Mouse (Mus musculus) NIH3T3 (cell line): ENCODE measurements around the gene Mras.

ENCODE experiments used
- DNase-seq: peaks from one replicate; pipeline ENCODE4 v3.0.0-alpha.2; 2012; ENCODE audit warnings: low read depth

The Mras gene

GRCm38 (mm10) chr9:99437031-99437764, at the start of gene Mras:
Mras (minus strand) TSS chr9:99437381.
- DNase-seq = peak; percentile 52

- DNase-seq = no peak
These were observed 48.0 kb upstream of the Mras start for GRCm38 (mm10) chr9:99485144-99485543.

GRCm38 (mm10) chr9:99484632-99485031, 47.5 kb upstream of the Mras start:
- DNase-seq = no peak

DNA sequence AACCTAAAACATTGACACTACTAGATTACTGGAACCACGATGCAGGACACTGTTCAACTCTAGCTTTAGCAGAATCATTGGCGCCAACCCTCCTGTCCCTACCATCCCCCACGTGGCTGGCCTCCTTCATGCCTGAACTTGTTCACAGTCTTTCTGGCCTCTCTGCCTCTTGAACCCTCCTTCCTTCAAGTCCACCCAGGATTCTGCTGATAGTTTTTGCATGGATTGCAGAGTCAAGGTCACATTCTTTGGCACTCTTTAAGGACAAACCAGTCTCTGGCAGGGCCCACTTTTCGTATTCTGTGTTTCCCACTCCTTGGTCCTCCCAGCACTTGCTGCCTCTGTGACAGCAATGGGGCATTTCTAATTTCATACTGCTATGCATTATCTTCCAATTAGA, 46.0 kb upstream of the Mras start:
- DNase-seq = no peak

GRCm38 (mm10) chr9:99480764-99481163, 43.6 kb upstream of the Mras start:
- peak; percentile 14 for DNase-seq

DNA sequence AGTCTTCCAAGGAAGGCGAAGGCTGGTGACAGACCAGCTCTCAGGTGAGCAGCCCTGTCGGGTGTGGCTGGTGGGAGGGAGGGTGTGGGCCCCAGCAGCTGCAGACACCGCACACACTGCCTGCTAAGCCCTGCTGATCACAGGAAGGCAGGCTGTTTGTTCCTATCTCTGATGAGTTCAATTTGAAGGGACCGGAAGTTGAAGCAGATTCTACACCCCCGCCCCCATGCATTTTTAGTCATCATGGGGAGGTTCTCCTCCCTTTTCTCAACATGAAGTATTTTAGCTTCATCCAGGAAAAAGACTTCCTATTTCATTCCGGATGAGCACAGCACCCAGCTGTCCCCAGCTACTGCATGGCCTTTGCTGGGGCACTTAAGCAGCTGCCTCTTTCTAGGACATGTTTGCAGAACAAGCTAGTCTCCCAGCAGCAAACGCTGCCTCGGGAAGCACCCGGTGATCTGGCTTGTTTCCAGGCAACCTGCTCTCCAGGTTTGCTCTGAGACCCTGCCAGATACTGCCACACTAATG, 42.1 kb upstream of the Mras start:
- DNase-seq = no peak

DNA sequence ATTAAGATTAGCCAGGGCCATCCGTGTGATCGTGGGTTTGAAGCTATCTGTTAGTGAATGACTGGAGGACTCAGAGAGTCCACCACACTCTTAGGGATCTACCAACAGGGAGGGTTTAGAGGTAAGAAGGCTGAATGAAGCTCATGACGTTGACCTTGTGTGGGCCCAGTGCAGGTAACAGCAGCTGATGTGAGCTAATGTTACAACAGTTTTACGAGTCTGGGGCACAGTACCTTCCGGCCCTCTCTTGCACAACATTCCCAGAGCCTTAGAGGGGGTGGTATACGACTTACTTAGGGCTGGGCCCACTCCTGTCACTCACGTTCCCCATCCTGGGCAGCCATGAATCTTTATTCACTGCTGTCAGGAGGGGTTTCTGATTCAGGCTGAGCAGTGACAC, 34.2 kb upstream of the Mras start:
- no peak for DNase-seq

- DNase-seq = no peak
These were observed 33.3 kb upstream of the Mras start for GRCm38 (mm10) chr9:99470347-99471092.

- no peak for DNase-seq
These were observed 32.6 kb upstream of the Mras start for GRCm38 (mm10) chr9:99469681-99470273.

- DNase-seq = no peak
These were observed 31.4 kb upstream of the Mras start for GRCm38 (mm10) chr9:99468572-99468971.

- DNase-seq = no peak
These were observed 27.7 kb upstream of the Mras start for GRCm38 (mm10) chr9:99464876-99465275.

GRCm38 (mm10) chr9:99459730-99460129, 22.5 kb upstream of the Mras start:
- no peak for DNase-seq

DNA sequence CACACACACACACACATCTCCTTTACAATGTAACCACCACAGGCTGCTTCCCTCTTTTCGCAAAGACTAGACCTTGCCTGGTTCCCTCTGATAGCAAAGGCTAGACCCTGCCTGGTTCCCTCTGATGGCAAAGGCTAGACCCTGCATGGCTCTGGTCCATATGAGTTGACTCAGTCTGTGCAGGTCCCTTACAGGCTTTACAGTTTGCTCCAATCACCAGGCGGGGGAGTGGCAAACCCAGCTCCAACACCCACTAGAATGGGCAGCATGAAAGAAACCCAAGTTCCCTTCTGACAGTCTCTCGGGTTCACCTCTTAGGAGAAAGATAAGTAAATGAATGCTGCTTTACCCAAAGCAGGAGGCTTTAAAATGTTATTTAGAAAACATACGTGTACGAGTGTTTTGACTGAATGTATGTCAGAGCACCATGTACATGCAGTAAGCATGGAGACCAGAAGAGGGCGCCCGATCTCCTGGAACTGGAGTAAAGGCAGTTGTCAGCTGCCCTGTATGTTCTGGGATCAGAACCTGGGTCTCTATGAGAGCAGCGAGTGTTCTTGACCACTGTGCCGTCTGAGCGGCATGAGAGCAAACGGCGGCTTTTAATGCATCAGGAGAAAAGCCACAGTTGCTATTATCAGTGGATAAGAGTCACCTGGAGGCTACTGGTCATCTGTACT, 21.5 kb upstream of the Mras start:
- peak; percentile 51 for DNase-seq

DNA sequence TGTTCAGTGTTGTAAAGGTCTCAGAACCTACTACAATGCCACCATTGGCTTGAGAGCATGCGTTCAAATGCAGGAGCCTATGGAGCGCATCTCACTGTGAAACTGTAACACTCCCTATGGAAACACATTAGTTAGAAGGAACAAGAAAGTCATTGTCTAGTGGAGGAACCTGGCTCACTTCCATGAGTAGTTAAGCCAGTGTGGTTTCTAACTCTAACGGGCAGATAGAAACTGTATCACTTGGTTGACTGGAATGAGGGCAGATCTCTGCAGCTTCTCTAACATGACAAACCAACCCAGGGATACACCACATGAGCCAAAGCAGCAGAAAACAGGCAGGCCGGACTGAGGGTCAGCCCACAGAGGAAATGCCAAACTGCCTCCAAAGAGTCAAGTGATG, 17.0 kb upstream of the Mras start:
- peak; percentile 35 for DNase-seq

- DNase-seq = no peak
These were observed 14.0 kb upstream of the Mras start, which contains the start of gene Nme9 for GRCm38 (mm10) chr9:99451161-99451560. Nme9 (plus strand) TSS chr9:99451475.

DNA sequence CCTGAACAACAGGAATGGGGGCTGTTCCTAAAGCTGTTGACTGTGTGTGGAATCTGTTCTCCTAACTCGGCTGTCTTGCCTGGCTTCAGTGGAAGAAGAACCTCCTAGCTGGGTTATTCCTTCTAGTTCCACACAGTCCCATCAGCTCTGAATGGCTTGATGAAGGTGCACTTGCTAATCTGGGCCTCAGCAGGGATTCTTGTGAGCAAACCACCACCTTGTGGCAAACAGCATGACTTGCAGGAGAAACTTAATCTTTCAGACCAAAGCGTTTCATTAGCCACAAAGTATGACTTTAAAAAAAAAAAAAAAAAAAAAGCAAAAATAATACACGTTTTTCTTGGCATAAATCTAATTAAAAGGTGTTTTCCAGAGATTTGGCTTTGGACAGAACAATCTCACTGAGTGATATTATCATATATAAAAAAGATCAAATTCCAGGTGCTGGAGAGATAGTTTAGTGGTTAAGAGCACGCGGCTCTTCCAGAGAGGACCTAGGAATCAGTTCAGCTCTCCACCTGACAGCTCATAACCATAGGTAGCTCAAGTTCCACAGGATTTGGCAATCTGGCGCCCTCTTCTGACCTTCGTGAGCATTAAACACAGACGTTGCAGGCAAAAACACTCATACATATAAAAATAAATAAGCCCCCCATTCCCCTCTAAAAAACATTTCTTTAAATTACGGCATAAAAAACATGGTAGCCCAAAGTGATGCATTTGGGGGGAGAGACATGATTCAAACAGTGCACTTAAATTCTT, 12.9 kb upstream of the Mras start:
- peak; percentile 77 for DNase-seq

GRCm38 (mm10) chr9:99447323-99447722, 10.1 kb upstream of the Mras start:
- DNase-seq = peak; percentile 80

GRCm38 (mm10) chr9:99446259-99446658, 9.1 kb upstream of the Mras start:
- no peak for DNase-seq

GRCm38 (mm10) chr9:99444590-99445178, 7.5 kb upstream of the Mras start:
- DNase-seq = peak; percentile 58

GRCm38 (mm10) chr9:99441647-99442433, 4.7 kb upstream of the Mras start:
- no peak for DNase-seq
